Comparison of ENCODE assay signal across 23 mouse cellular contexts in the genomic region with DNA sequence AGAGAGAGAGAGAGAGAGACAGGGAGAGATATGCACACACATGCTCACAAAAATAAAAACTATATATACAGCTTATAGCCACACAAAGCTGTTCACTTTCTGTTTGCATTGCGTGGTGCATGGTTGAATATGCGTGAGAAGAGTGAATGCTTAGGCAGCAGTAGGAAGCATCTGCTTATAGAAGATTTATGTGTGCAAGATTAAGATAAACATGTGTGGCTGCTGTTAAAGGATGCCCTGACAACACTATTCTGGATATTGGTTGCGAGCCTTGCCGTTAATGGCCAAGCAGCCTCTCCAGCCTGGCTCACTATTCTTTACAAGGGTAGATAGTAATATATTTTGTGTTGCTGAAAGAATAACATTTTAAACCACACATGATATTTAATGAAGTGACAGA. TPM values are rescaled to one million over a fixed set of nuclear protein-coding genes. Genes with fewer than 3 reads are reported as not detected.
"Had no signal": no experiment of that assay in that cellular context is flagged by ENCODE, and none has a peak within 500 bp of the region (broad histone marks: within the 10 kb centered on the region; RNA-seq: fewer than 3 reads in every experiment).

No protein-coding gene starts in this region.

- ATAC-seq: intestine, embryonic 15.5 days; liver, embryonic 12.5 days; midbrain, embryonic 16.5 days had no signal

- H3K9ac ChIP-seq: intestine, embryonic 15.5 days; kidney, embryonic 15.5 days; liver, embryonic 12.5 days; liver, embryonic 15.5 days; midbrain, embryonic 12.5 days; neural tube, embryonic 15.5 days; stomach, embryonic 15.5 days had no signal

- H3K27ac ChIP-seq: intestine, embryonic 15.5 days; kidney, embryonic 15.5 days; left cerebral cortex, adult 2 months; liver, embryonic 12.5 days; liver, embryonic 15.5 days; macrophage; midbrain, embryonic 12.5 days; neural tube, embryonic 15.5 days; stomach, embryonic 15.5 days had no signal

- H3K4me3 ChIP-seq: intestine, embryonic 15.5 days; kidney, embryonic 15.5 days; left cerebral cortex, adult 2 months; liver, embryonic 12.5 days; liver, embryonic 15.5 days; midbrain, embryonic 12.5 days; myocyte; neural tube, embryonic 15.5 days; stomach, embryonic 15.5 days had no signal

- H3K27me3 ChIP-seq: intestine, embryonic 15.5 days; kidney, embryonic 15.5 days; liver, embryonic 12.5 days; liver, embryonic 15.5 days; midbrain, embryonic 12.5 days; neural tube, embryonic 15.5 days; stomach, embryonic 15.5 days had no signal

- DNase-seq: kidney, adult 11 months; kidney, adult 8-10 months; kidney, postnatal 10 days; kidney, postnatal 36 days; layer of hippocampus, postnatal 36 days; lung, adult 18-20 months; lung, postnatal 14 days; right cerebral cortex, adult 18-20 months; right cerebral cortex, postnatal 14 days; spleen, adult 18-20 months; thymus, postnatal 25 days had no signal

- H3K4me2 ChIP-seq: intestine, embryonic 15.5 days; kidney, embryonic 15.5 days; liver, embryonic 12.5 days; liver, embryonic 15.5 days; midbrain, embryonic 12.5 days; neural tube, embryonic 15.5 days; stomach, embryonic 15.5 days had no signal

- H3K9me3 ChIP-seq: intestine, embryonic 15.5 days; kidney, embryonic 15.5 days; liver, embryonic 12.5 days; liver, embryonic 15.5 days; midbrain, embryonic 12.5 days; neural tube, embryonic 15.5 days; stomach, embryonic 15.5 days had no signal

- H3K36me3 ChIP-seq: intestine, embryonic 15.5 days; kidney, embryonic 15.5 days; liver, embryonic 12.5 days; liver, embryonic 15.5 days; midbrain, embryonic 12.5 days; neural tube, embryonic 15.5 days; stomach, embryonic 15.5 days had no signal

- H3K4me1 ChIP-seq: intestine, embryonic 15.5 days; kidney, embryonic 15.5 days; liver, embryonic 12.5 days; liver, embryonic 15.5 days; midbrain, embryonic 12.5 days; neural tube, embryonic 15.5 days; stomach, embryonic 15.5 days had no signal

RNA-seq across cellular contexts. Expression of a gene that starts 28.5 kb away (rescaled TPM):
- total RNA-seq: megakaryocyte-erythroid progenitor cell, adult 5-6 weeks had no signal
